Mouse (Mus musculus) forebrain, embryonic 15.5 days (tissue): ENCODE measurements at regions not wholly inside any gene's neighbourhood (a gene's known extent, or its start where the extent isn't known, plus 50 kb on each side); places are given as distances from the start of the nearest gene placed in this dataset.

Experiments
- ATAC-seq: fragments of 200-750 bp; cut with Nextera tagmentation; replicated peaks from 2 replicates; pipeline ENCODE4 v1.8.0; 2017; ENCODE audit warnings: mild to moderate bottlenecking, moderate TSS enrichment, moderate library complexity
- H3K27ac ChIP-seq: fragments of 300-500 bp; sonication (generic); replicated peaks from 2 replicates; pipeline ENCODE4 v1.5.1; 2015; ENCODE audit warnings: mild to moderate bottlenecking, inconsistent platforms
- H3K27me3 ChIP-seq: fragments of 300-500 bp; sonication (generic); 2 replicates; pipeline ENCODE4 v1.6.1; 2015; ENCODE audit warnings: inconsistent platforms
- H3K36me3 ChIP-seq: fragments of 300-500 bp; sonication (generic); 2 replicates; pipeline ENCODE4 v1.6.1; 2015; ENCODE audit warnings: mild to moderate bottlenecking, inconsistent platforms
- H3K4me1 ChIP-seq: fragments of 300-500 bp; sonication (generic); 2 replicates; pipeline ENCODE4 v1.6.1; 2015; ENCODE audit warnings: inconsistent platforms
- H3K4me2 ChIP-seq: fragments of 300-500 bp; sonication (generic); replicated peaks from 2 replicates; pipeline ENCODE4 v1.6.1; 2015; ENCODE audit warnings: mild to moderate bottlenecking, inconsistent platforms
- H3K4me3 ChIP-seq: fragments of 300-500 bp; sonication (generic); 2 replicates; pipeline ENCODE4 v1.5.1; 2015; ENCODE audit warnings: mild to moderate bottlenecking, inconsistent platforms
- H3K9ac ChIP-seq: fragments of 300-500 bp; sonication (generic); replicated peaks from 2 replicates; pipeline ENCODE4 v1.6.1; 2015; ENCODE audit warnings: mild to moderate bottlenecking, inconsistent platforms
- H3K9me3 ChIP-seq: fragments of 300-500 bp; sonication (generic); 2 replicates; pipeline ENCODE4 v1.6.1; 2016; ENCODE audit warnings: inconsistent platforms
- WGBS: fragments of 180-500 bp; shearing (Covaris S2); methylation state at CpG from one replicate; pipeline ENCODE4 v1.1.7; 2015; ENCODE audit warnings: mixed read lengths; 5-methylcytosine and 5-hydroxymethylcytosine counted together

DNA sequence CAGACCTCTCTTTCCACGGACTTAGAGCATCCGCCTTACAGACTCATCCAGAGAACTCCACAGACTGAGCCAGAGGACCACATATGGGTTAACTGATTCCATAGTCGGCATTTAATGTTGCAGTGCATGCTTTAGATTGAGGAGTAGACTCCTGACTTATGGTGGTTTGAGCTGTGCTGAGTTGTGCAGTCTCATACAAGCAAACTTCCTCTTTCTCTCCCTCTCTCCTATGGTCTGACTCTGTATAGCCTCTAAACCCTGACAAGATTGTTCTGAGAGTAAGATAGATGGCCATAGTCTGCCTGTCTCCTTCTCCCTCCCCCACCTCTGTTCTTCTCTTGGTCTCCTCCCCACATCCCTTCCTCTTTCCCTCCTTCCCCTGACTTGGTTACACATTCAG, 616.0 kb downstream of the Ryr2 start:
- H3K27ac ChIP-seq = no peak overlapping the region
- H3K9ac ChIP-seq = no peak overlapping the region
- no peak overlapping the region for H3K4me3 ChIP-seq
- no peaks in the 10 kb centered on the region for H3K9me3 ChIP-seq
- H3K36me3 ChIP-seq = no peaks in the 10 kb centered on the region
- WGBS = 90% methylated on average over 3 of the region's 3 CpGs
- ATAC-seq = no peak
- no peaks in the 10 kb centered on the region for H3K27me3 ChIP-seq
- no peak overlapping the region for H3K4me2 ChIP-seq
- H3K4me1 ChIP-seq = no peaks in the 10 kb centered on the region

DNA sequence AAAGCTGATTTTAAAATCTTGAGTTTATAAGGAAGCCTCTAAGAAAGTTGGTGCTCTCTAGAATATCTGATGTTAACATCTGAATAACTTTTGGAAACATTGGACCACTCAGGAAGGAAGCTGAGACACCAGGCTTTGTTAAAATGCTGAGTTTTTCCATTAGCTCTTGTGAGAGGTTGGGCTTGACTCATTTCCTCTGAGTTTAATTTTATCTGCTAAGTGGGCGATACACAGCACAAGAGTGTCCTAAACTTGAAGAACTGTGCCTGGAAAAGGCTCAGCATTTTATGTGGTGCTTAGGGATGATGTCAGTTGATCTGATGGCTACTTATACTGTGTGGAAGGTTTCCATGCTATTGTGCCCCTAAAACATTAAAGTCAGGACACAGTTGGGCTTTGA, 623.6 kb downstream of the Ryr2 start:
- no peak overlapping the region for H3K4me2 ChIP-seq
- H3K27me3 ChIP-seq = no peaks in the 10 kb centered on the region
- H3K9ac ChIP-seq = no peak overlapping the region
- no peak for ATAC-seq
- H3K9me3 ChIP-seq = no peaks in the 10 kb centered on the region
- no peak overlapping the region for H3K4me3 ChIP-seq
- H3K27ac ChIP-seq = no peak overlapping the region
- no peaks in the 10 kb centered on the region for H3K4me1 ChIP-seq
- no peaks in the 10 kb centered on the region for H3K36me3 ChIP-seq
- WGBS = 74% methylated on average over 1 of the region's 1 CpGs

DNA sequence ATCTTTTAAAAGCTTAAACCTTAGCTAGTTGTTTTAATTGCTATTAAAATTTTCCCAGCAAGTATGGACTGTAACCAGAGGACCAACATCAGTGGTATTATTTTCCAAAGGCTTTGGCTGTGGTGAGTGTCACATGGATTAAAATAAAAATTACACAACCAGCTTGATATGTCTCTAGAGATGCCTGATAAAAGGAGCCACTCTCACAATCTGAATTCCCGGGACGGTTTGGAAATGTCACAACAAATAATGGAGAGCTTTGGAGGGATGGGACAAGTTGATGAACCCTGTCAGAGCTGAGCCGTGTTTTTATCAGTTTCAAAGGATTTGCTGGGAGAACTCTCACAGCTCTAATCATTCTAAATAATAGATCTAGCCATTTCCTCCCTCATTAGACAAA, 624.0 kb downstream of the Ryr2 start:
- 31% methylated on average over 3 of the region's 3 CpGs for WGBS

DNA sequence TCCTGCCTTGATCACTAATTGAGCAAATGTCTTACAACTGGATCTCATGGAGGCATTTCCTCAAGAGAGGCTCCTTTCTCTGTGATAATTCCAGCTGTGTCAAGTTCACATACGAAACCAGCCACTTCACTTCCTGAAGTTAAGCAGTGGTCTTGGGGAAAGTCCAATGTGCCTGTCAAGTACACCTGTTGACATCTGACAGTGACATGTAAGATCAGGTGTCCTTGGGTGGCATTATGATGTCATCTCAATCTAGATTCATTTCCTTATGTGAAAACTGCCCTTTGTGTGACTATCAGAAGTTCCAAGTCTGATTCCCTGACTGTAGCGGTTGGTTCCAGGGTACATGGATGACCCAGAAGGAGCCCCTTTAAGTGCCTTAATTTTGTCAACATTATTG, 646.5 kb downstream of the Ryr2 start:
- WGBS = 89% methylated on average over 2 of the region's 2 CpGs

More for the DNA sequence above, 624.0 kb downstream of the Ryr2 start:
- no peak for ATAC-seq
- H3K9me3 ChIP-seq = no peaks in the 10 kb centered on the region
- H3K27ac ChIP-seq = no peak overlapping the region
- H3K9ac ChIP-seq = no peak overlapping the region
- H3K4me1 ChIP-seq = no peaks in the 10 kb centered on the region
- no peak overlapping the region for H3K4me2 ChIP-seq
- H3K27me3 ChIP-seq = no peaks in the 10 kb centered on the region
- H3K36me3 ChIP-seq = no peaks in the 10 kb centered on the region
- H3K4me3 ChIP-seq = no peak overlapping the region

DNA sequence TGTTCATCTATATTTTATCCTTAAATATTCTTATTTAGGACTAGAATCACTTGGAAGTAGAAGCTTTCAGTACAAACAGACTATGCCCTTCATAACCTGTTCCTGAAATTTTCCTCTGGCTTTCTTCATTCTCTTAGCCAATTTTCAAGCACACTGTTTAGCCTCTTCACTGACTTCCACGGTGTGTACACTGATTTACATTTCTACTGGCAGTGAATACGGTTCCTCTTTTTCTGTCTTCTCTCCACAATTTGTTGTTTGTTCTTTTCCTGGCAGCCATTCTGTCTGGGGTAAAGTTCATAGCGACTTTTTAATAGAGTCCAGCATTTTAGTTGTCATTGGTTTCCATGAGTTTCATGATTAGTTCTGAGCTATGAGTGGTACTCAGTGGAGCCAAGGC, 651.6 kb downstream of the Ryr2 start:
- Histone ChIP-seq H3K36me3 (no peaks in the 10 kb centered on the region), H3K9me3 (no peaks in the 10 kb centered on the region), H3K27ac (no peak overlapping the region), H3K4me1 (no peaks in the 10 kb centered on the region), H3K9ac (no peak overlapping the region), H3K4me3 (no peak overlapping the region), H3K27me3 (no peaks in the 10 kb centered on the region), H3K4me2 (no peak overlapping the region)
- ATAC-seq = no peak
- 72% methylated on average over 3 of the region's 3 CpGs for WGBS

More for the DNA sequence above, 646.5 kb downstream of the Ryr2 start:
- Histone ChIP-seq H3K9ac (no peak overlapping the region), H3K4me1 (no peaks in the 10 kb centered on the region), H3K27ac (no peak overlapping the region), H3K36me3 (no peaks in the 10 kb centered on the region), H3K27me3 (no peaks in the 10 kb centered on the region), H3K9me3 (no peaks in the 10 kb centered on the region), H3K4me2 (no peak overlapping the region), H3K4me3 (no peak overlapping the region)
- no peak for ATAC-seq

DNA sequence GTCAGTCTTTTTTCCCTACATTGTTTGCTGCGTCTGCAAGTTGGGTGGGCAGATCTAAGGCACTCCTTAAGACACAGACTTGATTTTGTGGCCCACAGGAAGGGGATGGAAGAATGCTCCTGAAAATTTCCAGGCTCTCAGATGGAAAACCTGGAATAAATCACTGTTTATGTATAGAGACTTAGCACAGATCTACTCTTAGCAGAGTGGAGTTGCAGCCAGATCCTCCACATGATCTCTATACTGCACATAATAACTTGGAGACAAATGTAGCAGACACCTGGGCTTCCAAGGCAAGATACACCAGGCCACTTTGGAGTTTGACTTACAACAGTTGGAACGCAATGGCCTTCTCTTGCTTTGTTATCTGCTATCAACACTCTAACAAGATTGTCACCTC, 654.3 kb downstream of the Ryr2 start:
- WGBS = 92% methylated on average over 2 of the region's 2 CpGs
- no peak for ATAC-seq
- no peak overlapping the region for H3K9ac ChIP-seq
- no peak overlapping the region for H3K4me3 ChIP-seq
- H3K27me3 ChIP-seq = no peaks in the 10 kb centered on the region
- no peaks in the 10 kb centered on the region for H3K36me3 ChIP-seq
- H3K27ac ChIP-seq = no peak overlapping the region
- no peaks in the 10 kb centered on the region for H3K9me3 ChIP-seq
- no peaks in the 10 kb centered on the region for H3K4me1 ChIP-seq
- no peak overlapping the region for H3K4me2 ChIP-seq

DNA sequence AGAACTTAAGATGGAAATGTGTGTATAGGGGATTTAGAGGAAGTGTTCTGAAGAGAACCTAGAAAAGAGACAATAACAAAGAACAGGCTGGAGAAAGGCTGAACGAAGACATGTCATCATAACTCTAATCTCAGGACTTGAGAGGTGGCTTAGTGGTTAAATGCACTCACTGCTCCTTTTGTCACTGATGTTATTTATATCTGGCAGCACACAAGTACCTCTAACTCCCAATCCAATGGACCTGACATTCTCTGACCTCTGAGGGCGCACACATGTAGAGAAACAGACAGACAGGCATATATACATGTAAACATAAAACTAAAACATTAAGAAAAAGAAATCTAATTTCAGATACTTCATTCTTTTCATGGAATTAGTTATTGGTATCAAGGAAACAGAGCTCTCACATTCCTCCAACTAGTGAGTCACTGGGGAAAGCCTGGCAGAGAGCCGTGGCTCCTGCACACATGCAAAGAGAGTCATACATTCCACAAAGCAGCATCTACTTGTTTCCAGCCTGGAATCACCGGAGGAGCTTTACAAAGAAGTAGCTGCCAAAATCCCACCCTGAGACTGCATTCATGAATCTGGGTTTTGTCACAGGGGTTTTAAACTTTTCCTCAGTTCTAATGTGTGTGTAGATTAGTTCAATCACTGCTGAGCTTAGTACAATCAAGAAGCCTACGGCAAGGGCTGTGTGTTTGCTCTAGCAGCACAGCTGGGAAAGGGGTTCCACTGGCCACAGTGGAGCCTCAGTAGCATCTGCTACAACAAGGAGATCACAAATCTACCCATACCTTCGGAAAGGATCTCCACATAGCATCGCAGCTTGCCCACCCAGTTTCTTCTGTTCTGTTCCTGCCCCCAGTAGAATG, 674.0 kb downstream of the Ryr2 start:
- 80% methylated on average over 7 of the region's 7 CpGs for WGBS
- ATAC-seq = no peak
- H3K27ac ChIP-seq = no peak overlapping the region

DNA sequence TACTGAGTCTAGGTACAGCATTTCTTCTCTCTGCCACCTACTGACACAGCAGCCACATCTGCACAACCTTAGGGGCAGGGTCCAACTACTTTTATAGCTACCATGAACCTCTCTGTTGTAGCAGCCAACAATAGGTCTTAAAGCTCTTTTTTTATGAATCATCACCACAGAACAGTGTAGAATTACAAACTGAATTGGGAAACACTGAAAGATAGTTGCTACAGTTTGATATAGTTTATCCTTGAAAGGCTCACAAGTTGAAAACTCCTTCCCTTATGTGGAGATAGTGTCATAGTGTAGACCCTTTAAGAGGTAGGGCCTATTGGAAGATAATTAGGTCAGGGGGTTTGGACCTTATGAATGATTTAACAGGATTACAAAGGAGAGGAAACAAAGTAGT, 679.9 kb downstream of the Ryr2 start:
- ATAC-seq = no peak
- Histone ChIP-seq H3K9ac (no peak overlapping the region), H3K27me3 (no peaks in the 10 kb centered on the region), H3K4me2 (no peak overlapping the region), H3K27ac (no peak overlapping the region), H3K4me1 (no peaks in the 10 kb centered on the region), H3K4me3 (no peak overlapping the region), H3K9me3 (no peaks in the 10 kb centered on the region; the same call in 1 of the 2 replicates), H3K36me3 (no peaks in the 10 kb centered on the region)

More for the DNA sequence above, 674.0 kb downstream of the Ryr2 start:
- Histone ChIP-seq H3K4me3 (no peak overlapping the region), H3K36me3 (no peaks in the 10 kb centered on the region), H3K9me3 (no peaks in the 10 kb centered on the region), H3K27me3 (no peaks in the 10 kb centered on the region), H3K9ac (no peak overlapping the region), H3K4me2 (no peak overlapping the region), H3K4me1 (no peaks in the 10 kb centered on the region)

DNA sequence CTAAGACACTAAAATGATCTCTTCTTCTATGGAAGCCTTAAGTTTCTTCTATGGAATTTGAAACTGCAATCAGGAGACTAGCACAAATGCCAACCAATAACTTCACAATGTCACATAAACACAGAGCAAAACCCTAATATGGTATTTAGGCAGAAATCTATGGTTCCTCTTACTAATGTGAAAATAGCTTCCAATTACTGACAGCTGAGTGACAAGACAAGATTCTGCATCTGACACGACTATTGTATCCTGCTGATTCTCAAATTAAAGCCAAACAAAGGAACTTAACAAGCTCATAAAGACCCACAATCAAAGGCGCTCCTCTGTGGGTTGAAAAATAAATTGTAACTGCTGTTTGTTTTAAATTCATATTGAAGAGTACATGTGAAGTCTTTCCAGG, 714.7 kb downstream of the Ryr2 start:
- 31% methylated on average over 2 of the region's 2 CpGs for WGBS

DNA sequence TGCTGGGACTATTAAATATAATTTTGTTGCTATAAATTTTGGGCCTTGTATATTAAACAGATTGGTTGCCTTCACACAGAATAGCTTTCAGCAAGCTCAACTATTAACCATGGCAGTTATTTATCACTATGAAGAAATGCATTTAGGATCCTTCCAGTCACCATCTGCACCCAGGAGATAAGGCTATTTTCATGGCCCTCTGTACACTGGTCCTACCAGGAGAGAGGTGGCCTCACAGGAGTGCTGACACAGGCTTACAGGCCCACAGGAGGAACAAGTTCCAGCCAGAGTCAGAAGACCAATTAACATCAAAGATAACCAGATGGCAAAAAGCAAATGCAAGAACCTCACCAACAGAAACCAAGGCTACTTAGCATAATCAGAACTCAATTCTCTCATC, 731.3 kb downstream of the Ryr2 start:
- H3K36me3 ChIP-seq = no peaks in the 10 kb centered on the region
- no peak overlapping the region for H3K9ac ChIP-seq
- ATAC-seq = no peak
- no peak overlapping the region for H3K27ac ChIP-seq
- no peaks in the 10 kb centered on the region; the same call in 1 of the 2 replicates for H3K9me3 ChIP-seq
- no peaks in the 10 kb centered on the region for H3K4me1 ChIP-seq
- H3K4me2 ChIP-seq = no peak overlapping the region
- no peak overlapping the region for H3K4me3 ChIP-seq
- H3K27me3 ChIP-seq = no peaks in the 10 kb centered on the region

More for the DNA sequence above, 714.7 kb downstream of the Ryr2 start:
- peak; percentile 76 for ATAC-seq
- Histone ChIP-seq H3K9ac (no peak overlapping the region), H3K9me3 (no peaks in the 10 kb centered on the region), H3K27ac (no peak overlapping the region; the same call in 1 of the 2 replicates), H3K36me3 (no peaks in the 10 kb centered on the region), H3K27me3 (no peaks in the 10 kb centered on the region), H3K4me3 (no peak overlapping the region), H3K4me2 (no peak overlapping the region), H3K4me1 (no peaks in the 10 kb centered on the region)

DNA sequence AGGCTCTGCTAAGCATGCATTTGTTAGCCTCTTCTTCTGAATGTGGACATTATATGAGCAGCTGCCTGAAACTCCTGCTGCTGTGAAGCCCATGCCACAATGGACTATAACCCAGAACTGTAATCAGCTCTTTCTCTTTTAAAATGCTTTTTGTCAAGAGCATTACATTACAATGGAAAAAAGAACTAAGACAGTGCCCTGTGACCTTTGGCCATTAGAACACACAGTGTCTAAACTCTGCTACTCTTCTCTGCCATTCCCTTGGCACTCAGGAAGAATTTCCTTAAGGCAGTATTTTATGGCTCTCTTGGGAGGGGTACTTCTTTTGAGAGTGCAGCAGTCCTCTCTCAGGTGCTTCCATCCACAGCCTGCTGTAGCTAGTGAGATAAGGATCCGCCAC, 737.3 kb downstream of the Ryr2 start:
- ATAC-seq = no peak
- H3K36me3 ChIP-seq = no peaks in the 10 kb centered on the region
- H3K4me1 ChIP-seq = no peaks in the 10 kb centered on the region
- H3K4me3 ChIP-seq = no peak overlapping the region
- WGBS = 76% methylated on average over 1 of the region's 1 CpGs
- no peak overlapping the region for H3K4me2 ChIP-seq
- H3K27me3 ChIP-seq = no peaks in the 10 kb centered on the region
- H3K27ac ChIP-seq = no peak overlapping the region
- no peaks in the 10 kb centered on the region for H3K9me3 ChIP-seq
- H3K9ac ChIP-seq = no peak overlapping the region

DNA sequence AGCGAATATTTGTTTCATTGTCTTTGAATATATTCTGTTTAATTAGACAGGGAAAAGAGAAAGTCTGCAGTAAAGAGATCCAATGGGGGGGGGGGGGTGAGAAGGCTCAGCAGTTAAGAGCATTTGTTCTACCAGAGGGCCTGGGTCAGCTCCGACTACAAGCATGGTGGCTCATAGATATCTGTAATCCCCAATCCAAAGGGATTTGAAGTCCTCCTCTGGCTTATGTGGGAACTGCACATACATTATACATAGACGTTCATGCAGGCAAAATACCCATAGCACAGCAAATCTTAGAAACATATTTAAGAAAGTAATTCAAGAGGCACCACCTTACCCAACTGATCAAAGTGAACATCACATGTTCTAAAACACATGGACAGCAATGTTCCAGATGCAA, 743.9 kb downstream of the Ryr2 start:
- H3K4me3 ChIP-seq = no peak overlapping the region
- H3K27ac ChIP-seq = no peak overlapping the region
- no peak overlapping the region for H3K9ac ChIP-seq
- H3K27me3 ChIP-seq = no peaks in the 10 kb centered on the region
- no peaks in the 10 kb centered on the region for H3K4me1 ChIP-seq
- no peak overlapping the region for H3K4me2 ChIP-seq
- no peaks in the 10 kb centered on the region for H3K36me3 ChIP-seq
- 66% methylated on average over 3 of the region's 3 CpGs for WGBS
- H3K9me3 ChIP-seq = no peaks in the 10 kb centered on the region
- no peak for ATAC-seq

DNA sequence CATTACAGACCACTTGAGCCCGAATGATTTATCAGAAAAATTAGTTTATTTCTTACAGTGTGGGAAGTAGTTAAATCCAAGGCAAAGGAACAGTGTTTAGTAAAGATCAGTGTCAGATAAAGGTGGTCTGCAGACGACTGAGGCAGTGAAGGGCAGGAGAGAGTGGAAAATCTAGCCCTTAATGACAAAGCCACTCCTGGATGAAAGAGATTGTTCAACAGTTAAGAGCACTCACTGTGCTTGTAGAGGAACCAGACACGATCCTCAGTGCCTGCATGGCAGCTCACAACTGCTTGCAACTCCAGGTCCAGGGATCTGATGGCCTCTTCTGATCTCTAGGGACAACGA, 758.3 kb downstream of the Ryr2 start:
- Histone ChIP-seq H3K4me1 (peaks cover 13% of the 10 kb centered on the region), H3K36me3 (no peaks in the 10 kb centered on the region), H3K27me3 (no peaks in the 10 kb centered on the region), H3K9ac (no peak overlapping the region), H3K27ac (no peak overlapping the region; the same call in none of the 2 replicates), H3K4me3 (no peak overlapping the region), H3K4me2 (no peak overlapping the region), H3K9me3 (no peaks in the 10 kb centered on the region)
- 24% methylated on average over 4 of the region's 4 CpGs for WGBS
- ATAC-seq = peak; percentile 18; the same call in 1 of the 2 replicates
